Mouse (Mus musculus): Measurements from ENCODE around the gene Snrnp27. TPM values are rescaled to one million over a fixed set of nuclear protein-coding genes. Genes with fewer than 3 reads are reported as not detected.

Gene Snrnp27
- polyA plus RNA-seq (2015; fragmentation: Illumina TruSeq; extraction: RNeasy Lipid Tissue Mini Kit (QIAGEN cat#74804); ENCODE audit: insufficient read depth, low replicate concordance), result 67.8 TPM

GRCm38 (mm10) chr6:86683872-86684654 lies at the start of gene Snrnp27:
Snrnp27 (minus strand) TSS chr6:86684522.

DNA sequence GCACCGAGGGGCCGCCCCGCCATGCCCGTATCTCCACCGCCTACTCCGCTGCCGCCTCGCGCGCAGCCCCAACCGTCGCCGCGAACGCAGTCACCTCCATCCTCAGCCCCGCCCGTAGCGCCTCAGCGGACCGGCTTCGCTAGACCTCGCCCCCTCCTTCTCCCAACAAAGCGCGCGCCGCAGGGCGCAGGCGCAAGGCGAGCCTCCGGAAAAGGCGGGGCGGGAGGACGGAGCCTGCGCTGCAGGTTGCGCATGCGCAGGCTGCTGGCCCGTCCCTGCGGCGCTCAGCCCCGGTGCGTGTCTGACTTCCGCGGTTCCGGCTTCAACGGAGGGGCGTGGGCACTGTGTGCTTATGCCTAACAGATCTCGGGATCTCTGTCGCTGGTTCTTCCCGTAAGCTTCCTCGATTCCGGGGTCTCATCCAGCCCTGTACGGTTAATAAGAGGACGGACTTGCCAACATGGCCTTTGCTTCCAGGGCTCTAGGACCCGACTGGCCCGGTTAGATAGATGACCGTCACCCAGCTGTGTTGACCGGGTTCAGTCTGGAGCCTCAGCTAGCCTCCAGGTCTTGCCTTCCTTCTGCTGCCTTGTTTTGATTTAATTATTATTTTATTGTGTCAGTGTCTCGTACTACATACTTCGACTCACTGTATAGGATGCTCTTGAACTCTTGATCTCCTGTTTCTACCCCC lies 49.0 kb upstream of the Snrnp27 start, which contains the start of gene Gmcl1:
Gmcl1 (minus strand) TSS at position 201 of the 694 bp plus-strand sequence.

DNA sequence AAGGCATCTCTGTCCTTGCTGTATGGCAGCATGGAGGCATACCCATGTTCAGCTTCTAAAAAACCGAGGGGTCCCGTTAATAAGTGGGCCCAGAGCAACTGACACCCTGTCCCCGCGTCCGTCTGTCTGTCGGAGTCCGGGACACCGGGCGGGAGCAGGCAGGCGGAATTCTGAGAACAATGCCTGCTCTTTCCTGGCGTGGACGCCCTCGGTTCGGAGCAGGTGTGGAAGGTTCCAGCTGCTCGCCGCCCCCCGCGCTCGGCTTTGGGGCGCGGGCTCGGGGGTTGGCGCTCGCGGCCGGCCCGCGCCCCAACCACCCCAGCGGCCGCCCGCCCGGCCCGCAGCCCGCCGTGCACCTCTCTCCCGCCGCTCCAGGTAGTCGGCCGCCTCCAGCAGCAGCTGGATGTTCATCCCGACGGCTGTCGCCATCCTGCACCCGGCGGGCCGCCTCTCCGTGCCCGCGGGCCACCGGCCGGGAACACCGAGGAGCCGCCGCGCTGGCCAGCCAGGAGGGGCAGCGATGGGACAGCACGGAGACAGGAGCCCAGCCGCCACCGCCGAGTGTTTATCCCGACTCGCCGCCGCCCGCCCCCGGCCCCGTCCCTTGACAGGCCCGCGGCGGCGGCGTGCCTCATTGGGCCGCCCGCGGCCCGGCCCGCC lies 15.6 kb downstream of the Snrnp27 start, which contains the start of gene Mxd1:
Mxd1 (minus strand) TSS at position 582 of the 660 bp plus-strand sequence.

GRCm38 (mm10) chr6:86627946-86628345 lies 56.4 kb downstream of the Snrnp27 start, which contains the start of gene Asprv1:
Asprv1 (plus strand) TSS chr6:86628164.

Other genes starting within 250 kb of the Snrnp27 start
- gene C87436, start 246.1 kb downstream of the Snrnp27 start, polyA plus RNA-seq (2015; fragmentation: Illumina TruSeq; extraction: RNeasy Lipid Tissue Mini Kit (QIAGEN cat#74804); ENCODE audit: insufficient read depth, low replicate concordance), result 29.2 TPM
- 121 TPM for gene Pcbp1, start 158.2 kb downstream of the Snrnp27 start, polyA plus RNA-seq (2015; fragmentation: Illumina TruSeq; extraction: RNeasy Lipid Tissue Mini Kit (QIAGEN cat#74804); ENCODE audit: insufficient read depth, low replicate concordance)
- 3.7 TPM for gene Asprv1, start 56.4 kb downstream of the Snrnp27 start, polyA plus RNA-seq (2015; fragmentation: Illumina TruSeq; extraction: RNeasy Lipid Tissue Mini Kit (QIAGEN cat#74804); ENCODE audit: insufficient read depth, low replicate concordance)
- 26.4 TPM for gene Mxd1, start 15.4 kb downstream of the Snrnp27 start, polyA plus RNA-seq (2015; fragmentation: Illumina TruSeq; extraction: RNeasy Lipid Tissue Mini Kit (QIAGEN cat#74804); ENCODE audit: insufficient read depth, low replicate concordance)
- gene Gmcl1, start 48.9 kb upstream of the Snrnp27 start, polyA plus RNA-seq (2015; fragmentation: Illumina TruSeq; extraction: RNeasy Lipid Tissue Mini Kit (QIAGEN cat#74804); ENCODE audit: insufficient read depth, low replicate concordance), result 38.0 TPM
- gene Anxa4, start 109.1 kb upstream of the Snrnp27 start, polyA plus RNA-seq (2015; fragmentation: Illumina TruSeq; extraction: RNeasy Lipid Tissue Mini Kit (QIAGEN cat#74804); ENCODE audit: insufficient read depth, low replicate concordance), result 41.2 TPM
- gene Aak1, start 165.0 kb upstream of the Snrnp27 start, polyA plus RNA-seq (2015; fragmentation: Illumina TruSeq; extraction: RNeasy Lipid Tissue Mini Kit (QIAGEN cat#74804); ENCODE audit: insufficient read depth, low replicate concordance), result 30.6 TPM

Data from spleen, adult 10 weeks (tissue).